Mouse (Mus musculus): ENCODE data around the gene Hes6. TPM values are rescaled to one million over a fixed set of nuclear protein-coding genes. Genes with fewer than 3 reads are reported as not detected.

Hes6 gene
- polyA plus RNA-seq, 2 experiments from 2014 or later, result 11.4 to 12.5 TPM

DNA sequence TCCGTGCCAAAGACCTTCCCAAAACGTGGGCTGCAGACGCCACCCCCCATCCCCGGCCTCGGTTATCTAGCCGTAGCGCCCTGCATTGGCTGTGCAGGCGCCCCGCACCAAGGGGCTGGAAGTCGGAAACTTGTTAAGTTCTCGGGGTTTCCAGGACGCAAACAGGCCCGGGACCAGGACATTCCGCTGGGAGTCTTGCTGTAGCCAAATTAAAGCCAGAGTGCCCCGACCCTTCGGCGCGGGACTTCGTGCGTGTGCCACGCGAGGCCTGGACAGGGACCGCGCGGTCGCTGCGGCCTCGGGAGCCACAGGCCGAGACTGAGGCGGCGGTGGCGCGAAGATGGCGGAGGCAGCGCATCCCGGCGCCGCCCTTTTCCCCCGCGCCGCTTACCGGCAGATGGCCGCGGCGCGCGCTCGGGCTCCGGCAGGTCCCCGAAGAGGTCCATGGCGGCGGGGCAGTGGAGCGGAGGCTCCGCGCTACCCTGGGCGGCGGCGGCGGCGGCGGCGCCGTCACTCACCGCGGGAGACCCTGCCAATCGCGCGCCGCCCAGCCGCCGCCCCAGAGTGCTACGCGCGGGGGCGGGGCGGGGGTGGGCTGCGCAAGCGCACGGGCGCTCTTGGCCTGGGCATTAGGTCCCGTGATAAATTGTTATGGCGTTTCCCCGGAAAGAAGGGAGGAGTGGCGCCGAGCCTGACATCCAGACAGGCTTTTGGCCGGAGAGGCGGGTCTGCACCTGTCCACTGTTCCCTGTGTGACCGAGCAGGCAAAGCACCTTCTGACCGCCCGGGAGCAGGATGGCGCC is 15.4 kb downstream of the Hes6 start, which contains the start of gene Ilkap:
Gene Ilkap, minus strand, starts transcription at position 556 of the 803 bp plus-strand sequence.
- peak; percentile 89 for ATAC-seq

DNA sequence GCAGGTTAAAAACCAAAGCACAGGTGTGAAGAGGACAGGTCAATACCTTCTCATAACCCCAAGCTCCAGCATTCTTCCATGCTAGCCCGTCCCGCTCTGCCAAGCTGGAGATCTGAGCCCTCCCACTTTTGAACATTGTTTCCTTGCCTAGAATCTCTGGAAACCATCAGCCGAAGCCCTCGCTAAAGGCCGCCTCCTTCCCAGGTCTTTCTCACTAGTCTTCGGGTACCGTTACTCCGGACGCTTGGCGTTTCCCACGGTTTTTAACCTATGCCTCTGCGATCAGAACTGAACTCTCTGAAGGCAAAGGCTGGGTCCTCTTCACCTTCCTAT is 15.9 kb downstream of the Hes6 start:
- ATAC-seq, result no peak

- ATAC-seq, result no peak
These were observed 23.5 kb downstream of the Hes6 start for GRCm38 (mm10) chr1:91390369-91390768.

- ATAC-seq, result no peak
These were observed 32.8 kb downstream of the Hes6 start for GRCm38 (mm10) chr1:91381091-91381471.

- ATAC-seq, result peak; percentile 87
These were observed 33.3 kb downstream of the Hes6 start for GRCm38 (mm10) chr1:91380453-91381090.

- no peak for ATAC-seq
These were observed 40.4 kb downstream of the Hes6 start for GRCm38 (mm10) chr1:91373414-91373835.

- ATAC-seq, result no peak
These were observed 43.8 kb downstream of the Hes6 start for GRCm38 (mm10) chr1:91370055-91370454.

DNA sequence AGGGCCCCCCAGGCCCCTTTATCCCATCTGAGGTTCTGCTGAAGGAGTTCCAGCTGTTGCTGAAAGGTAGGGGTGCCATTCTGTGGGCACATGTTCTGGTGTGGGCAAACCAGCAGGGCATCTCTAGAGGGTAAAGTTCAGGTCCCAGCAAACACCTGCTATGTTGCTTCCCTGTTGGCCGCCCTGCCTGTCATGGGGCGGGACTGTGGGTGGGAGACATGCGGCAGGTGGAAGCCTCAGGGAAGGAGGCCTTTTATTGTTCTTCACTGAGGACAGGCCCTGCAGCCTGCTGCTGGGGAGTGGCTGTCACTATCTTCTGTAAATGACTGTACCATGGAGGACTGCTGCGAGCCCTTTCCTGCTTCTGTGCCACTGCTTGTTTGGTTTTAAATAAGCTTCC is 44.4 kb downstream of the Hes6 start:
- no peak for ATAC-seq

- no peak for ATAC-seq
These were observed 46.5 kb downstream of the Hes6 start for GRCm38 (mm10) chr1:91367295-91367694.

DNA sequence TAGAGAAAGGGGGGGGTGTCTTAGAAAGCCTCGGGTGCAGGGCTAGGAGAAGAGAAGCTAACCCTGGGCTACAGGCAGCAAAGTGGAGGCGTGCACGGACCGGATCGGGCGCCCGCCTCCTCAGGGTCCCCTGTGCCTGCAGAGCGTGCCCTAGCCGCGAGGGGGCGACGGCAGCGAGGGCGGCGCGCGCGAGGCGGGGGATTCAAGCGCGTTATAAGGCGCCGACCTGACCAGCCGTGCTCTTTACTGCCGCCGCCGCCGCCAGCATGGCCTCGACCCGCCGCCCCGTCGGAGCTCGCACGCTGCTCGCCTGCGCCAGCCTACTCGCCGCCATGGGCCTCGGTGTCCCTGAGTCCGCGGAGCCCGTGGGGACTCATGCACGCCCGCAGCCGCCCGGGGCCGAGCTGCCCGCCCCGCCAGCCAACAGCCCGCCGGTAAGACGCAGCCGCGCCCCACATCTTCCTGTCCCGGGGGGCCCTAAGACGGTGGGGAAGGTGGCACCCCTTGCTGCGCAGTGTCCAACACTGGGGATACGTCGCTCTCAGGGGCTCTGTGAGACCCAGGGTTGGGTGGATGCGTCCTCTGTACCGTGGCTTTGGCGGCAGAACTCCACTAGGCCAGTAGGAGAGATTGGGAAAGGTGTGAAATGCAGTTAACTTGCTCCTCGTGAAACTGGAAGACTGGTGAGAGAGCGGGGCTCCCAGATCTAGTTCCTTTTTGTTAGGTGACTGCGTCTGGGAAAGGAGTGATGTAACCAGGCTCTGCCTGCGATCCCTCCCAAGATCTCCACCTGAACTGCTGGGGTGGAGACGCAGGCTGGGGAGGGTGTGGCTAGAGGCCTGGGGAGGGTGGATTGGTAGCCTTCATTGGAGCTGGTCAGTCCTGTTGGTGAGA is 47.4 kb downstream of the Hes6 start, which contains the start of gene Erfe:
Gene Erfe, plus strand, starts transcription at position 216 of the 894 bp plus-strand sequence.
- ATAC-seq, result peak; percentile 77

- ATAC-seq, result no peak
These were observed 48.0 kb downstream of the Hes6 start for GRCm38 (mm10) chr1:91365816-91366214.

DNA sequence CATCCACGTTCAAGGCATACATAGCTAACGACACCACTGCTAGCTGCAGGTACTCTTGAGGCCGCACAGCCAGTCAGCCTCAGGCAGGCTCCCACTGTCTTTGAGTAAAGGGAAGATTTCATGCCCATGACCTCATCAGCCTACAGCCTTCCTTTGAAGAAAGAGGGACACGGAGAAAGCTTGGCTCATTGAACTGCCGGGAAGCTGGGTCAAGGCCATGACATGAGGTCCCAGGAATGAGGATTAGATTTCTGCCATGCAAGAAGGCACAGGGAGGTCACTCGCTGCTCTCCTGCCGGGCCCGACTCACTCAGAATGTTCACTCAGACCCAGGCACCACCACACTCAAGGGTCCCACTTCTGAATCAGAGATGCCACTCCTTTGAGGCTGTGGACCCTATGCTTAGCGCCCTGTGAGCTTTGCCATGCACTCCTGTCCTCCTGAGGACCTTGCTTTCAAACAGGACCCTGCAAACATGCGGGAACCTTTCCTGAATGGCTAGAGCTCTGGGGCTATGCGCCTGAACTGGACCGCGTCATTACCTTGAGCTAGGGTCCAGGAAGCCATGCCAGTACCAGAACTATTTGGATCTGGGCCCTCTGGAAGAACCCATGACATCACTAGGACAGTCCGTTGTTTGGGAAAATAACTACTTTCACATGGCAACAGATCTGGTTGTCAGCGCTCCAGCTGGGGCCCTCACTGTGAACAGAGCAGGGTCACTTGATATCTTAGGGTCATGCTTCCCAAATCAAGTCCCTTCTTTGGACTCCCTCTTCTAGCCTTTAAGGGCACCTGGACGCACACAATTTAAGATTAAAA is 48.8 kb downstream of the Hes6 start:
- no peak for ATAC-seq

- ATAC-seq, result no peak
These were observed 51.7 kb downstream of the Hes6 start for GRCm38 (mm10) chr1:91362113-91362512.

Other genes with a start within 250 kb of the Hes6 start
- 10 to 100 TPM; 28.9 to 31.6 TPM for gene Ramp1, start 234.2 kb downstream of the Hes6 start, polyA plus RNA-seq (2017; shearing (Covaris generic))
- 10 to 100 TPM; 85.2 to 93.4 TPM for gene Ube2f, start 163.7 kb downstream of the Hes6 start, polyA plus RNA-seq (2017; shearing (Covaris generic))
- 10 to 100 TPM; 57.1 to 91.0 TPM for gene Scly, start 115.7 kb downstream of the Hes6 start, polyA plus RNA-seq (2017; shearing (Covaris generic))
- gene Espnl, start 92.0 kb downstream of the Hes6 start, polyA plus RNA-seq (2017; shearing (Covaris generic)), result not detected
- gene Klhl30, start 63.0 kb downstream of the Hes6 start, polyA plus RNA-seq (2017; shearing (Covaris generic)), result not detected
- not detected for gene Erfe, start 47.6 kb downstream of the Hes6 start, polyA plus RNA-seq (2017; shearing (Covaris generic))
- gene Ilkap, start 15.2 kb downstream of the Hes6 start, polyA plus RNA-seq (2017; shearing (Covaris generic)), result 10 to 100 TPM; 30.3 to 36.3 TPM
- gene Per2, start 45.3 kb upstream of the Hes6 start, polyA plus RNA-seq (2017; shearing (Covaris generic)), result 1 to 10 TPM; 1.9 to 2.1 TPM
- gene Traf3ip1, start 80.6 kb upstream of the Hes6 start, polyA plus RNA-seq (2017; shearing (Covaris generic)), result 1 to 10 TPM; 3.5 to 5.2 TPM
- 1 to 10 TPM; 2.6 to 3.6 TPM for gene Asb1, start 126.5 kb upstream of the Hes6 start, polyA plus RNA-seq (2017; shearing (Covaris generic))

Measured in CD4-positive, CD25-positive, alpha-beta regulatory T cell, adult 4 months (primary cell).